Mouse (Mus musculus): ENCODE results near the gene Soga1.

GRCm38 (mm10) chr2:157072316-157072990 is 6.6 kb downstream of the Soga1 start:
- TF ChIP-seq CTCF (IDR thresholded peaks at IDR 0.05; ENCODE audit: low read depth) (no peak), EP300 (IDR thresholded peaks at IDR 0.05; ENCODE audit: low read depth) (no peak)

All from liver, embryonic 14.5 days (tissue).